Mouse (Mus musculus) layer of hippocampus, adult 9-10 months (tissue): ENCODE measurements around the gene Lrrc47.

Experiments
- DNase-seq: peaks from one replicate; pipeline ENCODE4 v3.0.0; 2022; ENCODE audit warnings: low spot score

Lrrc47 gene

GRCm38 (mm10) chr4:154023754-154024601 is 12.4 kb downstream of the Lrrc47 start:
- DNase-seq: no peak

GRCm38 (mm10) chr4:154024729-154025521 is 13.4 kb downstream of the Lrrc47 start:
- no peak for DNase-seq

- DNase-seq: no peak
Measured at GRCm38 (mm10) chr4:154025641-154026440, 14.3 kb downstream of the Lrrc47 start, which contains the start of gene Smim1. Smim1 (minus strand) TSS chr4:154026230.

GRCm38 (mm10) chr4:154026441-154026761 is 14.9 kb downstream of the Lrrc47 start:
- DNase-seq: no peak

GRCm38 (mm10) chr4:154028066-154028465 is 16.5 kb downstream of the Lrrc47 start:
- DNase-seq: no peak

GRCm38 (mm10) chr4:154028646-154029045 is 17.1 kb downstream of the Lrrc47 start:
- no peak for DNase-seq

GRCm38 (mm10) chr4:154037123-154037522 is 25.6 kb downstream of the Lrrc47 start:
- DNase-seq: no peak

- no peak for DNase-seq
Measured at GRCm38 (mm10) chr4:154042577-154042976, 31.0 kb downstream of the Lrrc47 start, which contains the start of gene Ccdc27. Ccdc27 (minus strand) TSS chr4:154042677.

- no peak for DNase-seq
Measured at GRCm38 (mm10) chr4:154045837-154046236, 34.3 kb downstream of the Lrrc47 start.

GRCm38 (mm10) chr4:154051401-154051800 is 39.9 kb downstream of the Lrrc47 start:
- no peak for DNase-seq

- no peak for DNase-seq
Measured at GRCm38 (mm10) chr4:154053065-154053464, 41.5 kb downstream of the Lrrc47 start.

- DNase-seq: no peak
Measured at GRCm38 (mm10) chr4:154055482-154055881, 44.0 kb downstream of the Lrrc47 start.

GRCm38 (mm10) chr4:154056046-154056445 is 44.5 kb downstream of the Lrrc47 start:
- no peak for DNase-seq

GRCm38 (mm10) chr4:154056661-154057060 is 45.1 kb downstream of the Lrrc47 start:
- no peak for DNase-seq

GRCm38 (mm10) chr4:154057696-154058095 is 46.2 kb downstream of the Lrrc47 start:
- DNase-seq: no peak

- peak; percentile 32 for DNase-seq
Measured at GRCm38 (mm10) chr4:154064827-154065773, 53.6 kb downstream of the Lrrc47 start.

GRCm38 (mm10) chr4:154070896-154071295 is 59.4 kb downstream of the Lrrc47 start:
- DNase-seq: no peak
